Mouse (Mus musculus): ENCODE results near the gene Snrpd3. TPM values are rescaled to one million over a fixed set of nuclear protein-coding genes. Genes with fewer than 3 reads are reported as not detected.
"Not testable (repeated sequence)": the region's sequence is repeated elsewhere in the genome, so short reads cannot be mapped to it uniquely, and the experiment has no call there.

The Snrpd3 gene
- polyA plus RNA-seq, 1 experiment: 21.9 TPM

- no peak for TF ChIP-seq CTCF (IDR thresholded peaks at IDR 0.05; ENCODE audit: control insufficient read depth, insufficient read depth, insufficient replicate concordance, low read depth, low read length)
- H3K27ac ChIP-seq (ENCODE audit: control insufficient read depth, insufficient read depth, low read depth, low read length): no peak overlapping the region
Observed at GRCm38 (mm10) chr10:75490731-75491130, 26.6 kb upstream of the Snrpd3 start.

DNA sequence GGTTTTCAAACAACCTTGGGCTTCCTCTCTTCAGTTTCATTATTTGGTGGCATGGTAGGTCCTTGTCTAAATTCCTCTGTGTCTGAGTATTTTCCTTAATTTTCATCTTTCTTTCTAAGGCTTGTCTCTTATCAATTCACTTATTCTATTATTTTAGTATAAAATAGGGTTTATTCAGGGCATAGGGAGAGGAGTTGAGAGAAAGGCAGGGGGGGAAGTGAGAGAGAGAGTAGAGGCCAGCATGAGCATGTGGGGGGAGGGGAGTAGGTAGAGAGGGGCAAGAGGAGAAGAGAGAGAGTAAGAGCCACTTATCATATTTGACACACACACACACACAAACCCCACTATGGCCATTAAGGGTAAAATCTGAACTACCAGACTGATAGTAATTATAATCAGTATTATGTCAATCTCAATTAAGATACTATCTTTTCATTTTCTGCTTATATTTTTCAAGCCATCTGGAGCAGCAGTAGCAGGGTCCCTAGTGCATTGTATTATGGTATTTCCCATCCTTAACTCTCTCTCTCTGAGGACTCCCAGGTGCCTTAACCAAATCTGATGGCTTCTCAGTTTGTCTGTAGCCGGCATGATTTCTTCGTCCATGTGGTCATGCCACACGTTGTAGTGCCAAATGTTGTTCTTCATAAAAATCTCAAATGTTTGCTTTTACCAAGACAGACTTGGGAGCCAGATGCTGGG is 26.0 kb upstream of the Snrpd3 start:
- no peak overlapping the region for H3K4me3 ChIP-seq (ENCODE audit: control insufficient read depth, low read depth, low read length)
- H3K4me1 ChIP-seq (ENCODE audit: control insufficient read depth, insufficient read depth, low read length): no peaks in the 10 kb centered on the region; the same call in 1 of the 2 replicates
- no peaks in the 10 kb centered on the region for H3K36me3 ChIP-seq (ENCODE audit: control insufficient read depth, insufficient read depth, low read length)
- TF ChIP-seq CTCF (IDR thresholded peaks at IDR 0.05; ENCODE audit: control insufficient read depth, insufficient read depth, insufficient replicate concordance, low read depth, low read length) (no peak), POLR2A (IDR thresholded peaks at IDR 0.05; ENCODE audit: control insufficient read depth, low read depth, low read length) (no peak)
- H3K27me3 ChIP-seq (ENCODE audit: control insufficient read depth, insufficient read depth, low read length): no peaks in the 10 kb centered on the region
- H3K27ac ChIP-seq (ENCODE audit: control insufficient read depth, insufficient read depth, low read depth, low read length): no peak overlapping the region

More at GRCm38 (mm10) chr10:75490731-75491130, 26.6 kb upstream of the Snrpd3 start:
- no peaks in the 10 kb centered on the region for H3K27me3 ChIP-seq (ENCODE audit: control insufficient read depth, insufficient read depth, low read length)
- no peaks in the 10 kb centered on the region; the same call in 1 of the 2 replicates for H3K4me1 ChIP-seq (ENCODE audit: control insufficient read depth, insufficient read depth, low read length)
- H3K36me3 ChIP-seq (ENCODE audit: control insufficient read depth, insufficient read depth, low read length): no peaks in the 10 kb centered on the region
- H3K4me3 ChIP-seq (ENCODE audit: control insufficient read depth, low read depth, low read length): no peak overlapping the region

- no peaks in the 10 kb centered on the region for H3K36me3 ChIP-seq (ENCODE audit: control insufficient read depth, insufficient read depth, low read length)
- no peaks in the 10 kb centered on the region; the same call in 1 of the 2 replicates for H3K4me1 ChIP-seq (ENCODE audit: control insufficient read depth, insufficient read depth, low read length)
- no peaks in the 10 kb centered on the region for H3K27me3 ChIP-seq (ENCODE audit: control insufficient read depth, insufficient read depth, low read length)
- TF ChIP-seq CTCF (IDR thresholded peaks at IDR 0.05; ENCODE audit: control insufficient read depth, insufficient read depth, insufficient replicate concordance, low read depth, low read length) (no peak), POLR2A (IDR thresholded peaks at IDR 0.05; ENCODE audit: control insufficient read depth, low read depth, low read length) (no peak)
- H3K4me3 ChIP-seq (ENCODE audit: control insufficient read depth, low read depth, low read length): no peak overlapping the region
- H3K27ac ChIP-seq (ENCODE audit: control insufficient read depth, insufficient read depth, low read depth, low read length): no peak overlapping the region
Observed at GRCm38 (mm10) chr10:75491936-75492262, 25.5 kb upstream of the Snrpd3 start.

GRCm38 (mm10) chr10:75495304-75495703 is 22.0 kb upstream of the Snrpd3 start:
- Histone ChIP-seq H3K36me3 (ENCODE audit: control insufficient read depth, insufficient read depth, low read length) (no peaks in the 10 kb centered on the region), H3K27ac (ENCODE audit: control insufficient read depth, insufficient read depth, low read depth, low read length) (no peak overlapping the region), H3K4me3 (ENCODE audit: control insufficient read depth, low read depth, low read length) (no peak overlapping the region), H3K4me1 (ENCODE audit: control insufficient read depth, insufficient read depth, low read length) (no peaks in the 10 kb centered on the region; the same call in 1 of the 2 replicates), H3K27me3 (ENCODE audit: control insufficient read depth, insufficient read depth, low read length) (no peaks in the 10 kb centered on the region)
- TF ChIP-seq CTCF (IDR thresholded peaks at IDR 0.05; ENCODE audit: control insufficient read depth, insufficient read depth, insufficient replicate concordance, low read depth, low read length): no peak
- TF ChIP-seq POLR2A (IDR thresholded peaks at IDR 0.05; ENCODE audit: control insufficient read depth, low read depth, low read length): no peak

DNA sequence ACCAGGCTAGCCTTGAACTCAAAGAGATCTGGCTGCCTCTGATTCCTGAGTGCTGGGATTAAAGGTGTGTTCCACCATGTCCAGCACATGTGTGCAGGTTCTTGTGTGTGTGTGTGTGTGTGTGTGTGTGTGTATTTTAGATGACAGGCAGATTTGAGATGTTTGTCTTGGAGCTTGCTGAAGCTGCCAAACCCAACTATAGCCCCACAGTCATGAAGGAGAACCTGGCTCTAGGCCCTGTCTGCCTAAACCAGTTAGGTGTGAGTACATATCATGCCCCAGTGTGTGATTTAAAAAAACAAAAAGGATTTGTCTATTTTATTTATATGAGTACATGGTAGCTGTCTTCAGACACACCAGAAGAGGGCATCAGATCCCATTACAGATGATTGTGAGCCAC is 21.4 kb upstream of the Snrpd3 start:
- Histone ChIP-seq H3K27me3 (ENCODE audit: control insufficient read depth, insufficient read depth, low read length) (no peaks in the 10 kb centered on the region), H3K4me3 (ENCODE audit: control insufficient read depth, low read depth, low read length) (no peak overlapping the region), H3K4me1 (ENCODE audit: control insufficient read depth, insufficient read depth, low read length) (no peaks in the 10 kb centered on the region; the same call in 1 of the 2 replicates), H3K36me3 (ENCODE audit: control insufficient read depth, insufficient read depth, low read length) (no peaks in the 10 kb centered on the region), H3K27ac (ENCODE audit: control insufficient read depth, insufficient read depth, low read depth, low read length) (no peak overlapping the region)
- TF ChIP-seq CTCF (IDR thresholded peaks at IDR 0.05; ENCODE audit: control insufficient read depth, insufficient read depth, insufficient replicate concordance, low read depth, low read length) (no peak), POLR2A (IDR thresholded peaks at IDR 0.05; ENCODE audit: control insufficient read depth, low read depth, low read length) (no peak)

- not testable (repeated sequence) for H3K27me3 ChIP-seq (ENCODE audit: control insufficient read depth, insufficient read depth, low read length); H3K27ac ChIP-seq (ENCODE audit: control insufficient read depth, insufficient read depth, low read depth, low read length)
Observed at GRCm38 (mm10) chr10:75499214-75499613, 18.1 kb upstream of the Snrpd3 start.

DNA sequence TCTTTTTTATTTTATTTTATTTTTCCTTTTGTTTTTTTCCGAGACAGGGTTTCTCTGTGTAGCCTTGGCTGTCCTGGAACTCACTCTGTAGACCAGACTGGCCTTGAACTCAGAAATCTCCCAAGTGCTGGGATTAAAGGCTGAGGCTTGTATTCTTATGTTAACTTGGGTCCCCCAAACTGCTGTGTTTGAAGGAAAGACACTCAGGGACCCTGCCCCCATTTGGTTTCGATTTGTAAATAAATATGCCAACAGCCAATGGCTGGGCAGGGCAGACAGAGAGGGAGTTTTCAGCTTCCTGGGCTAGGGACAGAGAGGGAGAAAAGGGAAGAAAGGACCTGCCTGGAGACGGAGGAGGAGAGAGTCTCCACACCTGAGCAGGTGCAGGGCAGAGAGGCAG is 17.6 kb upstream of the Snrpd3 start:
- TF ChIP-seq POLR2A (IDR thresholded peaks at IDR 0.05; ENCODE audit: control insufficient read depth, low read depth, low read length) (no peak), CTCF (IDR thresholded peaks at IDR 0.05; ENCODE audit: control insufficient read depth, insufficient read depth, insufficient replicate concordance, low read depth, low read length) (no peak)
- Histone ChIP-seq H3K27me3 (ENCODE audit: control insufficient read depth, insufficient read depth, low read length) (no peaks in the 10 kb centered on the region), H3K4me3 (ENCODE audit: control insufficient read depth, low read depth, low read length) (no peak overlapping the region), H3K36me3 (ENCODE audit: control insufficient read depth, insufficient read depth, low read length) (no peaks in the 10 kb centered on the region), H3K4me1 (ENCODE audit: control insufficient read depth, insufficient read depth, low read length) (no peaks in the 10 kb centered on the region; the same call in 1 of the 2 replicates), H3K27ac (ENCODE audit: control insufficient read depth, insufficient read depth, low read depth, low read length) (no peak overlapping the region)

More at GRCm38 (mm10) chr10:75499214-75499613, 18.1 kb upstream of the Snrpd3 start:
- not testable (repeated sequence) for H3K4me1 ChIP-seq (ENCODE audit: control insufficient read depth, insufficient read depth, low read length); H3K36me3 ChIP-seq (ENCODE audit: control insufficient read depth, insufficient read depth, low read length); H3K4me3 ChIP-seq (ENCODE audit: control insufficient read depth, low read depth, low read length)

- no peak overlapping the region for H3K4me3 ChIP-seq (ENCODE audit: control insufficient read depth, low read depth, low read length)
- H3K36me3 ChIP-seq (ENCODE audit: control insufficient read depth, insufficient read depth, low read length): no peaks in the 10 kb centered on the region
- H3K4me1 ChIP-seq (ENCODE audit: control insufficient read depth, insufficient read depth, low read length): no peaks in the 10 kb centered on the region
- no peak for TF ChIP-seq CTCF (IDR thresholded peaks at IDR 0.05; ENCODE audit: control insufficient read depth, insufficient read depth, insufficient replicate concordance, low read depth, low read length)
- TF ChIP-seq POLR2A (IDR thresholded peaks at IDR 0.05; ENCODE audit: control insufficient read depth, low read depth, low read length): no peak
- no peaks in the 10 kb centered on the region for H3K27me3 ChIP-seq (ENCODE audit: control insufficient read depth, insufficient read depth, low read length)
- no peak overlapping the region for H3K27ac ChIP-seq (ENCODE audit: control insufficient read depth, insufficient read depth, low read depth, low read length)
Observed at GRCm38 (mm10) chr10:75500345-75500744, 17.0 kb upstream of the Snrpd3 start.

All from testis, adult 2 months (tissue).